Mouse (Mus musculus) heart, postnatal 0 days (tissue): Measurements from ENCODE around the gene Tnrc6b. TPM values are rescaled to one million over a fixed set of nuclear protein-coding genes. Genes with fewer than 3 reads are reported as not detected.
A peak's percentile ranks its signal among the peaks of the same experiment; 100 is the strongest.

Experiments used
- ATAC-seq: fragments of 200-750 bp; cut with Nextera tagmentation; 2 replicates; pipeline ENCODE4 v1.8.0; 2017; ENCODE audit warnings: low read depth, moderate number of reproducible peaks, moderate library complexity; ENCODE audit not compliant: insufficient read depth
- DNase-seq: peaks from one replicate; pipeline ENCODE4 v3.0.0-alpha.2; 2016; ENCODE audit warnings: low spot score
- H3K27ac ChIP-seq: fragments of 300-500 bp; sonication (generic); 2 replicates; pipeline ENCODE4 v1.5.1; 2014; ENCODE audit warnings: low read depth, mild to moderate bottlenecking
- H3K27me3 ChIP-seq: fragments of 300-500 bp; sonication (generic); 2 replicates; pipeline ENCODE4 v1.6.1; 2014; ENCODE audit warnings: low read length, mixed read lengths; ENCODE audit not compliant: control insufficient read depth, insufficient read depth
- H3K36me3 ChIP-seq: fragments of 300-500 bp; sonication (generic); replicated peaks from 2 replicates; pipeline ENCODE4 v1.6.1; 2014; ENCODE audit warnings: low read length, mixed read lengths; ENCODE audit not compliant: control insufficient read depth, insufficient read depth
- H3K4me1 ChIP-seq: fragments of 300-500 bp; sonication (generic); 2 replicates; pipeline ENCODE4 v1.6.1; 2014; ENCODE audit warnings: antibody characterized with exemption; ENCODE audit not compliant: control insufficient read depth, insufficient read depth
- H3K4me2 ChIP-seq: fragments of 300-500 bp; sonication (generic); 2 replicates; pipeline ENCODE4 v1.6.1; 2014; ENCODE audit warnings: low read depth, mild to moderate bottlenecking, low read length, moderate library complexity
- H3K4me3 ChIP-seq: fragments of 300-500 bp; sonication (generic); 2 replicates; pipeline ENCODE4 v1.5.1; 2014; ENCODE audit warnings: low read depth, low read length
- H3K9ac ChIP-seq: fragments of 300-500 bp; sonication (generic); replicated peaks from 2 replicates; pipeline ENCODE4 v1.6.1; 2014; ENCODE audit warnings: low read depth, low read length, mixed read lengths
- H3K9me3 ChIP-seq: fragments of 300-500 bp; sonication (generic); replicated peaks from 2 replicates; pipeline ENCODE4 v1.6.1; 2016; ENCODE audit warnings: low read length; ENCODE audit not compliant: control insufficient read depth
- CTCF ChIP-seq: IDR thresholded peaks from 2 replicates; pipeline ENCODE4 v1.5.1; 2016; ENCODE audit warnings: antibody characterized with exemption, control low read depth, low read depth
- EP300 ChIP-seq: IDR thresholded peaks from 2 replicates; pipeline ENCODE4 v1.6.1; 2016; ENCODE audit warnings: antibody characterized with exemption, low read depth
- WGBS: fragments of 180-500 bp; shearing (Covaris S2); extraction: QIAGEN DNeasy Blood & Tissue Kit; methylation state at CpG from one replicate; pipeline ENCODE4 v1.1.7; 2014; 5-methylcytosine and 5-hydroxymethylcytosine counted together
- polyA plus RNA-seq: library from polyadenylated mRNA; unstranded; fragments of >200 nt; fragmentation: Nextera tagmentation; extraction: Ambion mirVana; gene quantifications from 2 replicates; pipeline ENCODE4 v1.2.1, GENCODE M21; 2015
- total RNA-seq: library from RNA; depleted of rRNA; stranded (reverse); fragments of >200 nt; gene quantifications from 2 replicates; pipeline ENCODE4 v1.2.3, GENCODE M21; 2014; ENCODE audit warnings: low replicate concordance

The Tnrc6b gene
- total and polyA plus RNA-seq, 2 experiments from 2014 or later: 16.1 to 33.5 TPM

GRCm38 (mm10) chr15:80910790-80911531 is 199.8 kb downstream of the Tnrc6b start:
- H3K4me3 ChIP-seq: no peak overlapping the region
- no peak for DNase-seq
- TF ChIP-seq EP300 (no peak), CTCF (no peak)
- H3K27me3 ChIP-seq: no peaks in the 10 kb centered on the region
- peaks cover 11% of the 10 kb centered on the region for H3K4me1 ChIP-seq
- H3K9me3 ChIP-seq: no peaks in the 10 kb centered on the region
- H3K4me2 ChIP-seq: no peak overlapping the region
- no peak overlapping the region for H3K9ac ChIP-seq
- H3K27ac ChIP-seq: no peak overlapping the region
- H3K36me3 ChIP-seq: peaks cover 69% of the 10 kb centered on the region
- no peak for ATAC-seq
- 74% methylated on average over 4 of the region's 4 CpGs for WGBS

GRCm38 (mm10) chr15:80912175-80912574 is 201.1 kb downstream of the Tnrc6b start:
- H3K4me2 ChIP-seq: no peak overlapping the region
- H3K4me3 ChIP-seq: no peak overlapping the region
- H3K4me1 ChIP-seq: peaks cover 14% of the 10 kb centered on the region
- peaks cover 70% of the 10 kb centered on the region for H3K36me3 ChIP-seq
- H3K27ac ChIP-seq: no peak overlapping the region
- no peaks in the 10 kb centered on the region for H3K27me3 ChIP-seq
- TF ChIP-seq EP300 (no peak), CTCF (no peak)
- no peaks in the 10 kb centered on the region for H3K9me3 ChIP-seq
- WGBS: 72% methylated on average over 3 of the region's 3 CpGs
- no peak for ATAC-seq
- no peak overlapping the region for H3K9ac ChIP-seq
- DNase-seq: no peak

- Histone ChIP-seq H3K9me3 (no peaks in the 10 kb centered on the region), H3K27ac (no peak overlapping the region), H3K9ac (no peak overlapping the region), H3K4me1 (peaks cover 14% of the 10 kb centered on the region), H3K4me3 (no peak overlapping the region), H3K36me3 (peaks cover 76% of the 10 kb centered on the region), H3K27me3 (no peaks in the 10 kb centered on the region), H3K4me2 (no peak overlapping the region)
- 82% methylated on average over 1 of the region's 1 CpGs for WGBS
- no peak for TF ChIP-seq EP300
- TF ChIP-seq CTCF: no peak
- DNase-seq: no peak
- no peak for ATAC-seq
Measured at GRCm38 (mm10) chr15:80913803-80914202, 202.7 kb downstream of the Tnrc6b start.

- 45% methylated on average over 2 of the region's 2 CpGs for whole genome bisulfite sequencing
- no peak for TF ChIP-seq EP300
- no peak for TF ChIP-seq CTCF
- Histone ChIP-seq H3K9ac (no peak overlapping the region), H3K4me2 (no peak overlapping the region), H3K4me1 (peaks cover 14% of the 10 kb centered on the region), H3K27ac (peak overlapping the region; percentile 52), H3K4me3 (no peak overlapping the region), H3K9me3 (no peaks in the 10 kb centered on the region), H3K36me3 (peaks cover 89% of the 10 kb centered on the region), H3K27me3 (no peaks in the 10 kb centered on the region)
- no peak for DNase-seq
- ATAC-seq: no peak
Measured at GRCm38 (mm10) chr15:80915850-80916249, 204.7 kb downstream of the Tnrc6b start.

- peaks cover 82% of the 10 kb centered on the region for H3K36me3 ChIP-seq
- H3K4me3 ChIP-seq: no peak overlapping the region
- H3K27me3 ChIP-seq: no peaks in the 10 kb centered on the region
- H3K9me3 ChIP-seq: no peaks in the 10 kb centered on the region
- ATAC-seq (no peak), DNase-seq (no peak)
- H3K9ac ChIP-seq: no peak overlapping the region
- 90% methylated on average over 7 of the region's 7 CpGs for WGBS
- no peak for TF ChIP-seq EP300
- TF ChIP-seq CTCF: no peak
- no peak overlapping the region for H3K27ac ChIP-seq
- peaks cover 14% of the 10 kb centered on the region for H3K4me1 ChIP-seq
- H3K4me2 ChIP-seq: no peak overlapping the region
Measured at GRCm38 (mm10) chr15:80916621-80917020, 205.5 kb downstream of the Tnrc6b start.

GRCm38 (mm10) chr15:80920346-80920745 is 209.2 kb downstream of the Tnrc6b start:
- 95% methylated on average over 3 of the region's 3 CpGs for WGBS
- H3K36me3 ChIP-seq: peaks cover 80% of the 10 kb centered on the region
- peaks cover 8% of the 10 kb centered on the region for H3K4me1 ChIP-seq
- no peak for TF ChIP-seq EP300
- TF ChIP-seq CTCF: no peak
- DNase-seq: no peak
- H3K4me2 ChIP-seq: no peak overlapping the region
- H3K4me3 ChIP-seq: no peak overlapping the region
- H3K27ac ChIP-seq: no peak overlapping the region
- no peak overlapping the region for H3K9ac ChIP-seq
- H3K9me3 ChIP-seq: no peaks in the 10 kb centered on the region
- no peaks in the 10 kb centered on the region for H3K27me3 ChIP-seq
- ATAC-seq: no peak
